19 mouse cellular contexts compared by ENCODE assay signal in the genomic region with DNA sequence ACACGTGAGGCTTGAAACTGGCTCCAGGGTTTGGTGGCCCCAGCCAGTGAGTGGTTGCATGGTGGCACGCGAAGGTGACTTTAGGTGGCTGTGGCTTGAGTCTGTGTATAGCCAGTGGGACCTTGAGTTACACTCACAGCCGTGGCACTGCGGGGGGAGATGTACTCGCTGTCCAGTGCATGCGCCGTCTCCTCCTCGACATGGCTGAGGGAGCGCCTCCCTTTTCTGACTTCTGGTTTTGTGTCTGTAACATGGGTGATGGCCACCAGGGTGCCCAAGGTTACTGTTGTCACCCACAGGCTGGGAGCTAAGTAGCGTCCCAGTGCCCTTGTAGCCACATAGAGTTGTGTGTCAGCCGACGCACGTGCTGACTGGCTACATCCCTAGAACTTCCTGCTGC. TPM values are rescaled to one million over a fixed set of nuclear protein-coding genes. Genes with fewer than 3 reads are reported as not detected.
DNase-seq lines count a peak whose midpoint lies in the region; ATAC-seq lines count a peak whose summit lies in the region.
"Had no signal": no experiment of that assay in that cellular context is flagged by ENCODE, and none has a peak within 500 bp of the region (broad histone marks: within the 10 kb centered on the region; RNA-seq: fewer than 3 reads in every experiment).

No protein-coding gene starts in this region.

- H3K4me2 ChIP-seq in hindbrain, embryonic 16.5 days (ENCODE audit: low read length): no peak overlapping the region
- H3K4me2 ChIP-seq in midbrain, embryonic 14.5 days (ENCODE audit: low read length): no peak overlapping the region
- H3K4me2 ChIP-seq in midbrain, embryonic 16.5 days (ENCODE audit: low read length): no peak overlapping the region
- H3K4me2 ChIP-seq in liver, embryonic 11.5 days: peak overlapping the region; percentile 62
- peak overlapping the region; percentile 74 for H3K4me2 ChIP-seq in liver, embryonic 16.5 days (ENCODE audit: low read depth, low read length)
- H3K4me2 ChIP-seq: embryonic facial prominence, embryonic 12.5 days; hindbrain, embryonic 15.5 days; kidney, embryonic 15.5 days had no signal

- no peaks in the 10 kb centered on the region for H3K9me3 ChIP-seq in hindbrain, embryonic 10.5 days
- no peaks in the 10 kb centered on the region for H3K9me3 ChIP-seq in hindbrain, embryonic 16.5 days (ENCODE audit: control insufficient read depth, low read length)
- H3K9me3 ChIP-seq in midbrain, embryonic 14.5 days (ENCODE audit: control insufficient read depth, low read length): no peaks in the 10 kb centered on the region
- H3K9me3 ChIP-seq in midbrain, embryonic 16.5 days (replicated peaks; ENCODE audit: control insufficient read depth, low read length, poor library complexity, severe bottlenecking): no peaks in the 10 kb centered on the region
- H3K9me3 ChIP-seq in liver, embryonic 11.5 days (ENCODE audit: control insufficient read depth, low read length): no peaks in the 10 kb centered on the region
- H3K9me3 ChIP-seq in liver, embryonic 16.5 days (replicated peaks; ENCODE audit: control insufficient read depth, low read length): no peaks in the 10 kb centered on the region
- H3K9me3 ChIP-seq: embryonic facial prominence, embryonic 12.5 days; hindbrain, embryonic 15.5 days; kidney, embryonic 15.5 days had no signal

- H3K27ac ChIP-seq in hindbrain, embryonic 10.5 days: peak overlapping the region; percentile 77
- H3K27ac ChIP-seq in hindbrain, embryonic 16.5 days (ENCODE audit: low read depth, low read length): no peak overlapping the region
- H3K27ac ChIP-seq in midbrain, embryonic 14.5 days (replicated peaks; ENCODE audit: low read depth, low read length): peak overlapping the region; percentile 79
- no peak overlapping the region for H3K27ac ChIP-seq in midbrain, embryonic 16.5 days (ENCODE audit: low read length)
- peak overlapping the region; percentile 90 for H3K27ac ChIP-seq in liver, embryonic 11.5 days (ENCODE audit: low read depth, low read length)
- peak overlapping the region; percentile 89 for H3K27ac ChIP-seq in liver, embryonic 16.5 days (ENCODE audit: low read length)
- H3K27ac ChIP-seq: gastrocnemius, adult 2 months; hindbrain, embryonic 15.5 days; kidney, embryonic 15.5 days; stomach, postnatal 0 days had no signal

- H3K4me1 ChIP-seq in hindbrain, embryonic 10.5 days (replicated peaks): peaks cover 23% of the 10 kb centered on the region
- no peaks in the 10 kb centered on the region for H3K4me1 ChIP-seq in hindbrain, embryonic 16.5 days (ENCODE audit: control insufficient read depth, insufficient read depth, low read depth, low read length)
- H3K4me1 ChIP-seq in midbrain, embryonic 14.5 days (ENCODE audit: control insufficient read depth, insufficient read depth, low read length): peaks cover 11% of the 10 kb centered on the region
- peaks cover 10% of the 10 kb centered on the region for H3K4me1 ChIP-seq in midbrain, embryonic 16.5 days (ENCODE audit: control insufficient read depth, insufficient read depth, low read length)
- H3K4me1 ChIP-seq in liver, embryonic 11.5 days (replicated peaks; ENCODE audit: control insufficient read depth, insufficient read depth, low read length): peaks cover 46% of the 10 kb centered on the region
- peaks cover 66% of the 10 kb centered on the region for H3K4me1 ChIP-seq in liver, embryonic 16.5 days (ENCODE audit: control insufficient read depth, low read depth, low read length)

- H3K27me3 ChIP-seq in hindbrain, embryonic 10.5 days (ENCODE audit: insufficient read depth, poor library complexity, severe bottlenecking): no peaks in the 10 kb centered on the region
- H3K27me3 ChIP-seq in hindbrain, embryonic 16.5 days (replicated peaks; ENCODE audit: control insufficient read depth, insufficient read depth, low read length): no peaks in the 10 kb centered on the region
- no peaks in the 10 kb centered on the region for H3K27me3 ChIP-seq in midbrain, embryonic 14.5 days (ENCODE audit: control insufficient read depth, insufficient read depth, low read length)
- no peaks in the 10 kb centered on the region for H3K27me3 ChIP-seq in midbrain, embryonic 16.5 days (ENCODE audit: control insufficient read depth, insufficient read depth, low read depth, low read length)
- H3K27me3 ChIP-seq in liver, embryonic 11.5 days (replicated peaks; ENCODE audit: control insufficient read depth, insufficient read depth, low read length): no peaks in the 10 kb centered on the region
- H3K27me3 ChIP-seq in liver, embryonic 16.5 days (ENCODE audit: control insufficient read depth, insufficient read depth, low read depth, low read length): no peaks in the 10 kb centered on the region
- H3K27me3 ChIP-seq: embryonic facial prominence, embryonic 12.5 days; hindbrain, embryonic 15.5 days; kidney, embryonic 15.5 days; Patski had no signal

- H3K9ac ChIP-seq in hindbrain, embryonic 16.5 days (ENCODE audit: low read depth, low read length): no peak overlapping the region
- no peak overlapping the region for H3K9ac ChIP-seq in midbrain, embryonic 14.5 days (replicated peaks; ENCODE audit: low read length)
- H3K9ac ChIP-seq in midbrain, embryonic 16.5 days (ENCODE audit: low read depth, low read length): no peak overlapping the region
- peak overlapping the region; percentile 58 for H3K9ac ChIP-seq in liver, embryonic 11.5 days (ENCODE audit: low read depth, low read length)
- H3K9ac ChIP-seq in liver, embryonic 16.5 days (ENCODE audit: low read depth, low read length): peak overlapping the region; percentile 66
- H3K9ac ChIP-seq: embryonic facial prominence, embryonic 12.5 days; forebrain, postnatal 0 days; hindbrain, embryonic 15.5 days; kidney, embryonic 15.5 days had no signal

- no peak for DNase-seq in hindbrain, embryonic 10.5 days (ENCODE audit: low spot score)
- DNase-seq in midbrain, embryonic 14.5 days: no peak
- no peak for DNase-seq in liver, embryonic 11.5 days (ENCODE audit: low spot score)
- DNase-seq in natural killer cell, adult 2 months (ENCODE audit: low spot score in 2 of 2): no peak
- DNase-seq: adrenal gland, adult 8-10 months; cerebellum, adult 9-10 months; forebrain, postnatal 0 days; gastrocnemius, adult 2 months; lung, adult 2 months; thymus, postnatal 25 days had no signal

- 94% methylated on average over 14 of the region's 14 CpGs for WGBS in hindbrain, embryonic 10.5 days
- 95% methylated on average over 14 of the region's 14 CpGs for WGBS in hindbrain, embryonic 16.5 days
- 92% methylated on average over 14 of the region's 14 CpGs for WGBS in midbrain, embryonic 14.5 days
- WGBS in midbrain, embryonic 16.5 days: 94% methylated on average over 14 of the region's 14 CpGs
- WGBS in liver, embryonic 11.5 days: 83% methylated on average over 14 of the region's 14 CpGs
- WGBS in liver, embryonic 16.5 days (ENCODE audit: insufficient replicate concordance): 78% methylated on average over 14 of the region's 14 CpGs

- H3K4me3 ChIP-seq in hindbrain, embryonic 10.5 days: no peak overlapping the region
- H3K4me3 ChIP-seq in hindbrain, embryonic 16.5 days (ENCODE audit: low read length): no peak overlapping the region
- H3K4me3 ChIP-seq in midbrain, embryonic 14.5 days (replicated peaks; ENCODE audit: low read depth, low read length): no peak overlapping the region
- no peak overlapping the region for H3K4me3 ChIP-seq in midbrain, embryonic 16.5 days (ENCODE audit: low read depth, low read length)
- H3K4me3 ChIP-seq in liver, embryonic 11.5 days (ENCODE audit: low read depth, low read length): no peak overlapping the region
- H3K4me3 ChIP-seq in liver, embryonic 16.5 days (ENCODE audit: low read depth, low read length): no peak overlapping the region
- H3K4me3 ChIP-seq: embryonic facial prominence, embryonic 12.5 days; gastrocnemius, adult 2 months; hindbrain, embryonic 15.5 days; kidney, embryonic 15.5 days had no signal

- peaks cover 79% of the 10 kb centered on the region for H3K36me3 ChIP-seq in hindbrain, embryonic 10.5 days
- peaks cover 13% of the 10 kb centered on the region for H3K36me3 ChIP-seq in hindbrain, embryonic 16.5 days (ENCODE audit: control insufficient read depth, insufficient read depth, low read length)
- peaks cover 21% of the 10 kb centered on the region; the same call in 1 of the 2 replicates for H3K36me3 ChIP-seq in midbrain, embryonic 14.5 days (ENCODE audit: control insufficient read depth, insufficient read depth, low read length)
- 0 out of 2 replicates have a peak, but pooled peaks cover 4% of the 10 kb centered on the region for H3K36me3 ChIP-seq in midbrain, embryonic 16.5 days (ENCODE audit: control insufficient read depth, insufficient read depth, low read length)
- H3K36me3 ChIP-seq in liver, embryonic 11.5 days (ENCODE audit: control insufficient read depth, insufficient read depth, low read length): peaks cover 11% of the 10 kb centered on the region
- H3K36me3 ChIP-seq in liver, embryonic 16.5 days (ENCODE audit: control insufficient read depth, insufficient read depth): 0 out of 2 replicates have a peak, but pooled peaks cover 6% of the 10 kb centered on the region
- H3K36me3 ChIP-seq: hindbrain, embryonic 15.5 days had no signal

- ATAC-seq in hindbrain, embryonic 16.5 days: no peak
- no peak for ATAC-seq in midbrain, embryonic 14.5 days (ENCODE audit: low FRiP score, low TSS enrichment)
- ATAC-seq in midbrain, embryonic 16.5 days: no peak
- ATAC-seq in liver, embryonic 11.5 days (replicated peaks; ENCODE audit: low FRiP score): no peak
- ATAC-seq in liver, embryonic 16.5 days (ENCODE audit: low read depth): no peak
- ATAC-seq: forebrain, postnatal 0 days; intestine, postnatal 0 days; Patski had no signal

RNA-seq across cellular contexts. Expression of gene Rbm19, which starts 19.1 kb away (rescaled TPM):
- 27.6 and 31.9 TPM in 2 replicates for polyA plus RNA-seq in hindbrain, embryonic 10.5 days (2016; fragmentation: Nextera tagmentation; extraction: Ambion mirVana)
- 21.4 and 21.9 TPM in 2 replicates for polyA plus RNA-seq in hindbrain, embryonic 16.5 days (2015; fragmentation: Nextera tagmentation; extraction: Ambion mirVana)
- 16.0 and 16.2 TPM in 2 replicates for polyA plus RNA-seq in midbrain, embryonic 14.5 days (2014; fragmentation: Nextera tagmentation; extraction: Ambion mirVana)
- polyA plus RNA-seq in midbrain, embryonic 16.5 days (2015; fragmentation: Nextera tagmentation; extraction: Ambion mirVana): 18.7 and 19.3 TPM in 2 replicates
- 31.8 and 35.1 TPM in 2 replicates for polyA plus RNA-seq in liver, embryonic 11.5 days (2014; fragmentation: Nextera tagmentation; extraction: Ambion mirVana)
- 8.8 and 10.5 TPM in 2 replicates for polyA plus RNA-seq in liver, embryonic 16.5 days (2015; fragmentation: Nextera tagmentation; extraction: Ambion mirVana)

Comparison
In these comparisons a context has a peak if more than half of its experiments do, and no peak if none do; other contexts are left out.
1. H3K27ac ChIP-seq: peak in hindbrain, embryonic 10.5 days (single experiment), midbrain, embryonic 14.5 days (single experiment), liver, embryonic 11.5 days (single experiment) and liver, embryonic 16.5 days (single experiment); none in hindbrain, embryonic 16.5 days (single experiment) and midbrain, embryonic 16.5 days (single experiment).
2. H3K4me2 ChIP-seq: peak in liver, embryonic 11.5 days (single experiment) and liver, embryonic 16.5 days (single experiment); none in hindbrain, embryonic 16.5 days (single experiment), midbrain, embryonic 14.5 days (single experiment) and midbrain, embryonic 16.5 days (single experiment).
3. H3K9ac ChIP-seq: peak in liver, embryonic 11.5 days (single experiment) and liver, embryonic 16.5 days (single experiment); none in hindbrain, embryonic 16.5 days (single experiment), midbrain, embryonic 14.5 days (single experiment) and midbrain, embryonic 16.5 days (single experiment).